In the genomic region with DNA sequence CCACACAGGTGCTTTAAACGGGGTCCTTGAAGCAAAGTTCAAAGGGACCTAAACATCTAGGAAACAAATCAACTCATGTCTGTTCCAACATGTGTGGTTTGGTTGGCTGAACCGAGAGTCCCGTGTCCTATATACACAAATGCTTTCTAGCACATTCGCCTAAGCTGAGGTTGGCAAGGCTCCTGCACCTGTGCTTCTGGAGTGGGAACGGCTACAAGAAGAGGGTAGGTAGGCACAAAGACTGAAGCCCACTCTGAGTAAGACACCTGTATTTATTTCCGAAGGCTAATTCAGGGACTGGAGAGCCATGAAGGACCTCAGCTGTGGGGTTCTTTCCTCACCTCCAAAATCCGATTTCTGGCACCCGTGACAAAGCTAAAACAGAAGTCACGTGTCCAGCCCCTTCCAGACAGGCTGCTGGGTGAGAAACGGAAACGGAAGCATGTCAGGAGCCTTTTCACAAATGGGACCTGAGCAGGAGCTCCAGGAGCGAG, we compare ENCODE assay signal across 13 mouse cellular contexts. TPM values are rescaled to one million over a fixed set of nuclear protein-coding genes. Genes with fewer than 3 reads are reported as not detected.
DNase-seq lines count a peak whose midpoint lies in the region; ATAC-seq and TF ChIP-seq lines count a peak whose summit lies in the region.
"Had no signal": no experiment of that assay in that cellular context is flagged by ENCODE, and none has a peak within 500 bp of the region (broad histone marks: within the 10 kb centered on the region; RNA-seq: fewer than 3 reads in every experiment).

No protein-coding gene starts in this region.

- DNase-seq in lung, postnatal 0 days (ENCODE audit: low spot score) = no peak
- DNase-seq in lung, adult 2 months = no peak
- DNase-seq in midbrain, postnatal 0 days (ENCODE audit: low spot score) = no peak
- DNase-seq in liver, postnatal 0 days = no peak
- no peak for DNase-seq in liver, embryonic 11.5 days (ENCODE audit: low spot score)

- 78% methylated on average over 12 of the region's 12 CpGs for WGBS in forebrain, embryonic 13.5 days
- 80% methylated on average over 12 of the region's 12 CpGs for WGBS in forebrain, embryonic 15.5 days
- WGBS in lung, postnatal 0 days = 56% methylated on average over 12 of the region's 12 CpGs
- WGBS in lung, adult 2 months = 41% methylated on average over 12 of the region's 12 CpGs
- 74% methylated on average over 12 of the region's 12 CpGs for WGBS in hindbrain, embryonic 12.5 days
- WGBS in midbrain, postnatal 0 days = 68% methylated on average over 12 of the region's 12 CpGs
- 67% methylated on average over 12 of the region's 12 CpGs for WGBS in liver, postnatal 0 days (ENCODE audit: insufficient replicate concordance)
- 77% methylated on average over 12 of the region's 12 CpGs for WGBS in liver, embryonic 11.5 days

- H3K9ac ChIP-seq in forebrain, embryonic 13.5 days = no peak overlapping the region
- H3K9ac ChIP-seq in forebrain, embryonic 15.5 days (replicated peaks) = no peak overlapping the region
- H3K9ac ChIP-seq in lung, postnatal 0 days (replicated peaks; ENCODE audit: low read depth) = no peak overlapping the region
- H3K9ac ChIP-seq in hindbrain, embryonic 12.5 days = no peak overlapping the region
- H3K9ac ChIP-seq in midbrain, postnatal 0 days (replicated peaks; ENCODE audit: low read length, poor library complexity, severe bottlenecking) = no peak overlapping the region
- H3K9ac ChIP-seq in liver, postnatal 0 days (replicated peaks) = no peak overlapping the region
- no peak overlapping the region for H3K9ac ChIP-seq in liver, embryonic 11.5 days (ENCODE audit: low read depth, low read length)
- H3K9ac ChIP-seq: liver, embryonic 14.5 days; stomach, embryonic 15.5 days had no signal

- H3K4me3 ChIP-seq in forebrain, embryonic 13.5 days = no peak overlapping the region
- H3K4me3 ChIP-seq in forebrain, embryonic 15.5 days = no peak overlapping the region
- no peak overlapping the region for H3K4me3 ChIP-seq in lung, postnatal 0 days (ENCODE audit: low read depth, low read length)
- H3K4me3 ChIP-seq in lung, adult 2 months (replicated peaks; ENCODE audit: extremely low read depth, low read depth, low read length) = no peak overlapping the region
- no peak overlapping the region for H3K4me3 ChIP-seq in hindbrain, embryonic 12.5 days
- no peak overlapping the region for H3K4me3 ChIP-seq in midbrain, postnatal 0 days (ENCODE audit: low read depth, low read length)
- no peak overlapping the region for H3K4me3 ChIP-seq in liver, postnatal 0 days (ENCODE audit: low read depth, low read length)
- H3K4me3 ChIP-seq in liver, embryonic 11.5 days (ENCODE audit: low read depth, low read length) = no peak overlapping the region
- H3K4me3 ChIP-seq: stomach, embryonic 15.5 days had no signal

- no peaks in the 10 kb centered on the region for H3K27me3 ChIP-seq in forebrain, embryonic 13.5 days
- no peaks in the 10 kb centered on the region for H3K27me3 ChIP-seq in forebrain, embryonic 15.5 days
- H3K27me3 ChIP-seq in lung, postnatal 0 days (replicated peaks; ENCODE audit: insufficient read depth, low read length) = no peaks in the 10 kb centered on the region
- H3K27me3 ChIP-seq in hindbrain, embryonic 12.5 days = no peaks in the 10 kb centered on the region
- no peaks in the 10 kb centered on the region for H3K27me3 ChIP-seq in midbrain, postnatal 0 days (ENCODE audit: insufficient read depth, low read length)
- H3K27me3 ChIP-seq in liver, postnatal 0 days (ENCODE audit: insufficient read depth, low read length) = no peaks in the 10 kb centered on the region
- no peaks in the 10 kb centered on the region for H3K27me3 ChIP-seq in liver, embryonic 11.5 days (replicated peaks; ENCODE audit: control insufficient read depth, insufficient read depth, low read length)
- H3K27me3 ChIP-seq: stomach, embryonic 15.5 days had no signal

- H3K4me1 ChIP-seq in forebrain, embryonic 13.5 days = peaks cover 10% of the 10 kb centered on the region; the same call in 1 of the 2 replicates
- peaks cover 11% of the 10 kb centered on the region for H3K4me1 ChIP-seq in forebrain, embryonic 15.5 days
- H3K4me1 ChIP-seq in lung, postnatal 0 days (ENCODE audit: insufficient read depth, low read depth, low read length) = no peaks in the 10 kb centered on the region
- peaks cover 14% of the 10 kb centered on the region for H3K4me1 ChIP-seq in lung, adult 2 months (ENCODE audit: control insufficient read depth, insufficient read depth, low read length)
- H3K4me1 ChIP-seq in hindbrain, embryonic 12.5 days = peaks cover 9% of the 10 kb centered on the region
- H3K4me1 ChIP-seq in midbrain, postnatal 0 days (ENCODE audit: insufficient read depth, low read length) = no peaks in the 10 kb centered on the region
- H3K4me1 ChIP-seq in liver, postnatal 0 days (ENCODE audit: insufficient read depth) = no peaks in the 10 kb centered on the region
- no peaks in the 10 kb centered on the region for H3K4me1 ChIP-seq in liver, embryonic 11.5 days (replicated peaks; ENCODE audit: control insufficient read depth, insufficient read depth, low read length)
- H3K4me1 ChIP-seq: stomach, embryonic 15.5 days had no signal

- no peaks in the 10 kb centered on the region for H3K36me3 ChIP-seq in forebrain, embryonic 13.5 days (ENCODE audit: poor library complexity, severe bottlenecking)
- H3K36me3 ChIP-seq in forebrain, embryonic 15.5 days = no peaks in the 10 kb centered on the region
- H3K36me3 ChIP-seq in lung, postnatal 0 days (ENCODE audit: insufficient read depth, low read length) = peaks cover 3% of the 10 kb centered on the region; the same call in 1 of the 2 replicates
- no peaks in the 10 kb centered on the region for H3K36me3 ChIP-seq in hindbrain, embryonic 12.5 days
- no peaks in the 10 kb centered on the region for H3K36me3 ChIP-seq in midbrain, postnatal 0 days (ENCODE audit: insufficient read depth, low read length)
- H3K36me3 ChIP-seq in liver, postnatal 0 days (replicated peaks; ENCODE audit: insufficient read depth, low read length) = no peaks in the 10 kb centered on the region
- no peaks in the 10 kb centered on the region; the same call in 1 of the 2 replicates for H3K36me3 ChIP-seq in liver, embryonic 11.5 days (ENCODE audit: control insufficient read depth, insufficient read depth, low read length)
- H3K36me3 ChIP-seq: stomach, embryonic 15.5 days had no signal

- no peak overlapping the region for H3K4me2 ChIP-seq in forebrain, embryonic 13.5 days
- H3K4me2 ChIP-seq in forebrain, embryonic 15.5 days (replicated peaks) = no peak overlapping the region
- H3K4me2 ChIP-seq in lung, postnatal 0 days (replicated peaks; ENCODE audit: low read depth, low read length) = no peak overlapping the region
- H3K4me2 ChIP-seq in hindbrain, embryonic 12.5 days (replicated peaks) = peak overlapping the region; percentile 12; the same call in 1 of the 2 replicates
- H3K4me2 ChIP-seq in midbrain, postnatal 0 days (ENCODE audit: low read depth, low read length, poor library complexity, severe bottlenecking) = no peak overlapping the region
- no peak overlapping the region for H3K4me2 ChIP-seq in liver, postnatal 0 days (ENCODE audit: low read depth, low read length)
- H3K4me2 ChIP-seq in liver, embryonic 11.5 days = no peak overlapping the region

- no peak for TF ChIP-seq CTCF in lung, postnatal 0 days (IDR thresholded peaks at IDR 0.05)
- TF ChIP-seq CTCF in lung, adult 2 months (IDR thresholded peaks at IDR 0.05; ENCODE audit: insufficient read depth, low read length) = no peak
- no peak for TF ChIP-seq CTCF in midbrain, postnatal 0 days (IDR thresholded peaks at IDR 0.05)
- no peak for TF ChIP-seq CTCF in liver, postnatal 0 days (IDR thresholded peaks at IDR 0.05; ENCODE audit: low read depth)

- no peaks in the 10 kb centered on the region for H3K9me3 ChIP-seq in forebrain, embryonic 13.5 days (replicated peaks)
- H3K9me3 ChIP-seq in forebrain, embryonic 15.5 days = no peaks in the 10 kb centered on the region
- no peaks in the 10 kb centered on the region for H3K9me3 ChIP-seq in lung, postnatal 0 days (ENCODE audit: low read length)
- H3K9me3 ChIP-seq in hindbrain, embryonic 12.5 days (replicated peaks) = no peaks in the 10 kb centered on the region
- H3K9me3 ChIP-seq in midbrain, postnatal 0 days (ENCODE audit: low read length) = no peaks in the 10 kb centered on the region
- no peaks in the 10 kb centered on the region for H3K9me3 ChIP-seq in liver, postnatal 0 days (ENCODE audit: low read length)
- H3K9me3 ChIP-seq in liver, embryonic 11.5 days (ENCODE audit: control insufficient read depth, low read length) = no peaks in the 10 kb centered on the region
- H3K9me3 ChIP-seq: stomach, embryonic 15.5 days had no signal

- no peak overlapping the region for H3K27ac ChIP-seq in forebrain, embryonic 13.5 days
- H3K27ac ChIP-seq in forebrain, embryonic 15.5 days (replicated peaks) = no peak overlapping the region; the same call in 1 of the 2 replicates
- no peak overlapping the region for H3K27ac ChIP-seq in lung, postnatal 0 days (ENCODE audit: low read length)
- H3K27ac ChIP-seq in hindbrain, embryonic 12.5 days = peak overlapping the region; percentile 19; the same call in 1 of the 2 replicates
- H3K27ac ChIP-seq in midbrain, postnatal 0 days (ENCODE audit: low read depth, low read length) = no peak overlapping the region
- no peak overlapping the region for H3K27ac ChIP-seq in liver, postnatal 0 days (ENCODE audit: low read depth)
- no peak overlapping the region for H3K27ac ChIP-seq in liver, embryonic 11.5 days (ENCODE audit: low read depth, low read length)
- H3K27ac ChIP-seq: liver, embryonic 14.5 days; stomach, embryonic 15.5 days had no signal

- TF ChIP-seq EP300 in lung, postnatal 0 days (IDR thresholded peaks at IDR 0.05) = no peak
- TF ChIP-seq EP300 in liver, postnatal 0 days (IDR thresholded peaks at IDR 0.05; ENCODE audit: low read depth) = no peak

- ATAC-seq in forebrain, embryonic 13.5 days = peak; percentile 3; the same call in 1 of the 2 replicates
- ATAC-seq in forebrain, embryonic 15.5 days (replicated peaks) = no peak; the same call in 1 of the 2 replicates
- ATAC-seq in lung, postnatal 0 days = peak; percentile 15; the same call in 1 of the 2 replicates
- ATAC-seq in hindbrain, embryonic 12.5 days (ENCODE audit: low FRiP score) = 0 out of 2 replicates have a peak, but pooled peaks have one; percentile 11
- peak; percentile 29; the same call in 1 of the 2 replicates for ATAC-seq in midbrain, postnatal 0 days (ENCODE audit: low FRiP score)
- no peak for ATAC-seq in liver, postnatal 0 days
- ATAC-seq in liver, embryonic 11.5 days (replicated peaks; ENCODE audit: low FRiP score) = no peak

- TF ChIP-seq POLR2A in lung, adult 2 months (IDR thresholded peaks at IDR 0.05; ENCODE audit: borderline replicate concordance, extremely low read depth, low read depth, low read length) = no peak

RNA-seq across cellular contexts. Expression of gene Mep1a, which starts 42.8 kb away (rescaled TPM):
- polyA plus RNA-seq in forebrain, embryonic 13.5 days (2015; fragmentation: Nextera tagmentation; extraction: Ambion mirVana) = 0.05 TPM in 1 of 2 replicates, not detected in the other
- polyA plus RNA-seq in forebrain, embryonic 15.5 days (2015; fragmentation: Nextera tagmentation; extraction: Ambion mirVana) = 0.11 TPM in 1 of 2 replicates, not detected in the other
- polyA plus RNA-seq in lung, postnatal 0 days (2015; fragmentation: Nextera tagmentation; extraction: Ambion mirVana) = not detected in 2 replicates
- 0.04 and 0.61 TPM in 2 replicates for polyA plus RNA-seq in lung, adult 2 months (2012; rRNA removed)
- not detected in 2 replicates for polyA plus RNA-seq in hindbrain, embryonic 12.5 days (2016; fragmentation: Nextera tagmentation; extraction: Ambion mirVana)
- total RNA-seq in midbrain, postnatal 0 days (2014; rRNA removed) = 0.19 TPM in 1 of 2 replicates, not detected in the other
- 0.15 TPM in 1 of 2 replicates, not detected in the other for polyA plus RNA-seq in midbrain, postnatal 0 days (2015; fragmentation: Nextera tagmentation; extraction: Ambion mirVana)
- polyA plus RNA-seq in liver, postnatal 0 days (2015; fragmentation: Nextera tagmentation; extraction: Ambion mirVana) = 0.06 TPM in 1 of 2 replicates, not detected in the other
- not detected in 2 replicates for polyA plus RNA-seq in liver, embryonic 11.5 days (2014; fragmentation: Nextera tagmentation; extraction: Ambion mirVana)
- total RNA-seq: common myeloid progenitor, adult 5-6 weeks; layer of hippocampus, postnatal 14 days had no signal
- polyA plus RNA-seq: C2C12 had no signal

Comparison
In these comparisons a context has a peak if more than half of its experiments do, and no peak if none do; other contexts are left out.
1. ATAC-seq: peak in forebrain, embryonic 13.5 days (single experiment), lung, postnatal 0 days (single experiment), hindbrain, embryonic 12.5 days (single experiment) and midbrain, postnatal 0 days (single experiment); none in forebrain, embryonic 15.5 days (single experiment), liver, postnatal 0 days (single experiment) and liver, embryonic 11.5 days (single experiment).